Mouse (Mus musculus) spleen, adult 2 months (tissue): ENCODE data around the gene Ntrk3.

Experiments used
- CTCF ChIP-seq: fragments of 200-500 bp; IDR thresholded peaks from 2 replicates; pipeline ENCODE4 v1.5.1; 2011; ENCODE audit warnings: mild to moderate bottlenecking, inconsistent platforms; ENCODE audit not compliant: insufficient read depth, insufficient read length, insufficient replicate concordance; ENCODE audit errors: extremely low read depth
- POLR2A ChIP-seq: fragments of 200-500 bp; IDR thresholded peaks from 2 replicates; pipeline ENCODE4 v1.6.1; 2011; ENCODE audit warnings: low read depth, low read length, inconsistent platforms

GRCm38 (mm10) chr7:78558503-78558902, 179.3 kb downstream of the Ntrk3 start:
- TF ChIP-seq CTCF: no peak
- TF ChIP-seq POLR2A: no peak
